Mouse (Mus musculus) cerebellum, adult 2 months (tissue): ENCODE measurements around the gene Notch1. TPM values are rescaled to one million over a fixed set of nuclear protein-coding genes. Genes with fewer than 3 reads are reported as not detected.

Experiments
- DNase-seq, 2 experiments: peaks; one replicate each; pipeline ENCODE4 v3.0.0; 2021
- H3K27ac ChIP-seq: fragments of 200-500 bp; 2 replicates; pipeline ENCODE4 v1.5.1; 2012; ENCODE audit warnings: low read length, control low read depth, inconsistent platforms; ENCODE audit not compliant: insufficient read depth
- H3K27me3 ChIP-seq: fragments of 200-500 bp; 2 replicates; pipeline ENCODE4 v1.6.1; 2012; ENCODE audit warnings: inconsistent platforms, mild to moderate bottlenecking, low read length, moderate library complexity; ENCODE audit not compliant: control insufficient read depth, insufficient read depth
- H3K4me1 ChIP-seq: fragments of 200-500 bp; 2 replicates; pipeline ENCODE4 v1.6.1; 2011; ENCODE audit warnings: low read length; ENCODE audit not compliant: control insufficient read depth, insufficient read depth
- H3K4me3 ChIP-seq: fragments of 200-500 bp; replicated peaks from 2 replicates; pipeline ENCODE3; 2011; ENCODE audit warnings: mild to moderate bottlenecking, low read depth, low read length, control low read depth; ENCODE audit not compliant: insufficient read depth
- CTCF ChIP-seq: fragments of 200-500 bp; IDR thresholded peaks from 2 replicates; pipeline ENCODE4 v1.5.1; 2011; ENCODE audit warnings: low read depth, mild to moderate bottlenecking, control low read depth, low read length, moderate library complexity, borderline replicate concordance; ENCODE audit not compliant: insufficient read depth
- POLR2A ChIP-seq: fragments of 200-500 bp; IDR thresholded peaks from 2 replicates; pipeline ENCODE4 v1.6.1; 2011; ENCODE audit warnings: low read length, control low read depth, borderline replicate concordance; ENCODE audit not compliant: insufficient read depth
- WGBS: fragments of 180-500 bp; shearing (Covaris S2); methylation state at CpG from one replicate; pipeline ENCODE4 v1.1.7; 2018; 5-methylcytosine and 5-hydroxymethylcytosine counted together
- polyA plus RNA-seq: library from polyadenylated mRNA; depleted of rRNA; stranded (reverse); fragments of >200 nt; gene quantifications from 2 replicates; pipeline ENCODE4 v1.2.3, GENCODE M21; 2012

Notch1 gene
- polyA plus RNA-seq, 1 experiment, result 10.5 TPM

GRCm38 (mm10) chr2:26541258-26541910, 24.9 kb upstream of the Notch1 start:
- no peaks in the 10 kb centered on the region for H3K4me1 ChIP-seq
- no peak overlapping the region for H3K27ac ChIP-seq
- no peaks in the 10 kb centered on the region for H3K27me3 ChIP-seq
- DNase-seq, result no peak
- H3K4me3 ChIP-seq, result no peak overlapping the region
- TF ChIP-seq POLR2A (no peak), CTCF (no peak)
- 36% methylated on average over 9 of the region's 9 CpGs for WGBS

- Histone ChIP-seq H3K27me3 (no peaks in the 10 kb centered on the region), H3K27ac (no peak overlapping the region), H3K4me3 (no peak overlapping the region), H3K4me1 (no peaks in the 10 kb centered on the region)
- TF ChIP-seq POLR2A (no peak), CTCF (no peak)
- no peak for DNase-seq
- 49% methylated on average over 7 of the region's 7 CpGs for WGBS
These were observed 24.3 kb upstream of the Notch1 start for GRCm38 (mm10) chr2:26540721-26541120.

- WGBS, result 74% methylated on average over 2 of the region's 2 CpGs
- DNase-seq, result no peak
- Histone ChIP-seq H3K4me3 (no peak overlapping the region), H3K27ac (no peak overlapping the region), H3K4me1 (no peaks in the 10 kb centered on the region; the same call in 1 of the 2 replicates), H3K27me3 (no peaks in the 10 kb centered on the region)
- TF ChIP-seq CTCF, result no peak
- TF ChIP-seq POLR2A, result no peak
These were observed 23.1 kb upstream of the Notch1 start for GRCm38 (mm10) chr2:26539516-26539915.

DNA sequence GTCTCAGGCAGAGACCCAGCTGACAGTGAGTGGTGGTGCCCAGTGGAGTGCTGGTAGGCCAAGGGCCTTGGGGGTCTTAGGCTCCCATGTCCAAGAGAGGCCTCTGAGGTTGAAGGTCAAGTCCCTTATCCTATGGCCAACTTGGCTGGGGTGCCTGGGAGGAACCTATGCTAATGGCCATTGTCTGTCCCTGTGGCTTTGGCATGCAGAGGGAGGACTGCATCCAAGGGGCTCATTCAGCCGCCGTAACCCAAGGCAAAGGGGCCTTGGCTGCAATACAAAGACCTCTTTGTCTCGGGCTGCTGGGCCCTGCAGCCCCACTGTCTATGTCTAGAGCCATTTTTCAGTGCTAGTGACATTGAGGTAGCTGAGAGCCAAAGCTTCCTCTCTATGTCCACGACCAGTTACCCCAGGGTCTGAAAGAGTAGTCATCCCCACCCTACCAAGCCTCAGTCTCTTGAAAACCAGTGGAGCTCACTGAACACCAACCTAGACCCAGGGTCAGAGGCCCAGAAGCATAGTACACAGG, 19.1 kb upstream of the Notch1 start:
- peak; percentile 27 to 32 for DNase-seq
- TF ChIP-seq POLR2A (no peak), CTCF (no peak)
- H3K4me1 ChIP-seq, result no peaks in the 10 kb centered on the region; the same call in 1 of the 2 replicates
- 39% methylated on average over 4 of the region's 4 CpGs for WGBS
- no peak overlapping the region for H3K4me3 ChIP-seq
- no peaks in the 10 kb centered on the region for H3K27me3 ChIP-seq
- no peak overlapping the region for H3K27ac ChIP-seq

GRCm38 (mm10) chr2:26534616-26535015, 18.2 kb upstream of the Notch1 start:
- 18% methylated on average over 2 of the region's 2 CpGs for WGBS
- DNase-seq, result no peak
- Histone ChIP-seq H3K27me3 (no peaks in the 10 kb centered on the region), H3K27ac (no peak overlapping the region), H3K4me1 (no peaks in the 10 kb centered on the region; the same call in 1 of the 2 replicates), H3K4me3 (no peak overlapping the region)
- TF ChIP-seq POLR2A (no peak), CTCF (no peak)

DNA sequence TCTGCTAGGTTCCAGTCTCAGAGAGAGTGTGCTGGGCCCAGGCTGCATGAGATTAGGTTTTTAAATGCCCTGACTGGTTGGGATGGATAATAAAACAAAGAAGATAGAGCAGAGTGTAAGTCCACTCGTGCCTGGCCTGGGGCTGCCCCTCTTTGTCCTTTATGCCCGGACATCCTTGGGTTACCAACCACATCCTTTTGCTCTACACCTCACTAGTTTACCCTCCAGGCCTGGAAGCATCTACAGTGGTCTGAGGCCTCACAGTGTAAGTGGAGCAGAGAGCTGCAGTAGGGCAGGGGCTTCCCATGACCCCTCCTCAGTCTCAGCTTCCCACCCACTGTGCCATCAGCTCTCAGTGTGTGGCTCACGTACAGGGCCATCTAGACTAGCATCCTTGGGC, 17.7 kb upstream of the Notch1 start:
- Histone ChIP-seq H3K4me3 (no peak overlapping the region), H3K27ac (no peak overlapping the region), H3K4me1 (no peaks in the 10 kb centered on the region; the same call in 1 of the 2 replicates), H3K27me3 (no peaks in the 10 kb centered on the region)
- no peak for DNase-seq
- WGBS, result 63% methylated on average over 3 of the region's 3 CpGs
- TF ChIP-seq POLR2A, result no peak
- TF ChIP-seq CTCF, result no peak

DNA sequence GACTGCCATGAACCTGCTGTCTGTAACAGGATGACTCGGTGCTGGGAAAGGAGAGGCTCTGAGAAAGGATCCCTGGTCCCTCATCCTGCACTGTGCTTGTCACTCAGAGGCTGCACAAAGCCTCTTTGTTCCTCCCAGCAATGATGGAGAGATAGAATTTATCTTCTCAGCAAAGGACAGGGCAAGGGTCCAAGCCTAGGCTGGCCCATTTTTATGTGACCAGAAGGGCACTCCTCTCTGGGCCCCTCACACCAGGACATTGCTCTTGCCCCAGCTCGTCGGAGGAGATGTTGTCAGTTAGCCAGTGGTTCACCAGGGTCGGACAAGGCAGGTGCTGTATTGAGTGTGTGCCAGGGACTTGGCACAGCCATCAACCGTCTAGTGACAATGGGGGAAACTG, 16.8 kb upstream of the Notch1 start:
- DNase-seq, result no peak
- no peaks in the 10 kb centered on the region for H3K27me3 ChIP-seq
- no peaks in the 10 kb centered on the region; the same call in 1 of the 2 replicates for H3K4me1 ChIP-seq
- no peak for TF ChIP-seq POLR2A
- 16% methylated on average over 5 of the region's 5 CpGs for WGBS
- no peak overlapping the region for H3K4me3 ChIP-seq
- no peak overlapping the region for H3K27ac ChIP-seq

DNA sequence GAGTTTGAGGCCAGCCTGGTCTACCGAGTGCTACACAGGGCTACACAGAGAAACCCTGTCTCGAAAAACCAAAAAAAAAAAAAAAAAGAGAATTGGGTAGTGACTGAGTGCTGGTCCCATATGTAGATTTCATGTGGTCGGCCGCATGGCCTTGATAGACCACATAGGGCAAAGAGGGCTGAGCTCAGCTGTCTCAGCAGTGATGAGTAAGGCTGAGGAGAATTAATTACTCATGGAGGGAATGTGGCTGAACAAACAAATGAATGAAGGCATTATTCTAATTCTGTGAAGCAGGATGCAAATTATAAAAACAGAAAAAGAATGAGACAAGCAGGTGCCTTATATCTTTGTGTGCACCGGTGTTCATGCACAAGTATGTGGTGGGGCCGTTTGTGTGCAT, 15.4 kb upstream of the Notch1 start:
- no peaks in the 10 kb centered on the region for H3K27me3 ChIP-seq
- no peaks in the 10 kb centered on the region; the same call in 1 of the 2 replicates for H3K4me1 ChIP-seq
- no peak overlapping the region for H3K27ac ChIP-seq
- WGBS, result 79% methylated on average over 6 of the region's 6 CpGs
- TF ChIP-seq POLR2A (no peak), CTCF (no peak)
- no peak for DNase-seq
- H3K4me3 ChIP-seq, result no peak overlapping the region
